Mouse (Mus musculus) left cerebral cortex, adult 18-20 months (tissue): Measurements from ENCODE around the gene Spdye4b. TPM values are rescaled to one million over a fixed set of nuclear protein-coding genes. Genes with fewer than 3 reads are reported as not detected.

Experiments
- DNase-seq, 2 experiments: peaks; one replicate each; pipeline ENCODE4 v3.0.0; 2021 to 2022; ENCODE audit warnings: low spot score in 2 of 2, mixed read lengths in 1 of 2
- microRNA-seq, 2 experiments: library from miRNA; unstranded; fragments of <30 nt; microRNA quantifications; one replicate each; pipeline ENCODE4 v1.2.0; 2021
- total RNA-seq, 2 experiments: library from RNA; stranded (reverse); gene quantifications; 2 replicates each; pipeline ENCODE4 v1.2.3; 2021

The Spdye4b gene
- total RNA-seq, 2 experiments from 2014 or later = not detected

DNA sequence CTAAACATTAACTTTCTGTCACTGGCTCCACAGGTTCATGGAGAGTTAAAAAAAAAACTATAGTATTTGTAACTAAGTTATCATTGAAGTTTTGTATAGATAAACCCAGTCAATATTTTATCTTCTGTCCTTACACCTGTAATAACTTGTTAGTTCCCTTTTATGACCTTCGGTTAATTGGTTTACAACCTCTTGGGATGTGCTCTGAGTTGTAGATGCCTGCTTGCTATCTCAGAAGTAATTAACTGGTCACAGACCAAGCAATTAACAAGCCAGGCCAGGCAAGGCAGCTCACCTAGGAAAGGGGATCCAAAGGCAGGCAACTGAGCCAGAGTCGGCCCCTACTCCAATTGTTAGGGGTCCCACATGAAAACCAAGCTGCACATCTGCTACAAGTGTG is 33.0 kb downstream of the Spdye4b start:
- DNase-seq = no peak

DNA sequence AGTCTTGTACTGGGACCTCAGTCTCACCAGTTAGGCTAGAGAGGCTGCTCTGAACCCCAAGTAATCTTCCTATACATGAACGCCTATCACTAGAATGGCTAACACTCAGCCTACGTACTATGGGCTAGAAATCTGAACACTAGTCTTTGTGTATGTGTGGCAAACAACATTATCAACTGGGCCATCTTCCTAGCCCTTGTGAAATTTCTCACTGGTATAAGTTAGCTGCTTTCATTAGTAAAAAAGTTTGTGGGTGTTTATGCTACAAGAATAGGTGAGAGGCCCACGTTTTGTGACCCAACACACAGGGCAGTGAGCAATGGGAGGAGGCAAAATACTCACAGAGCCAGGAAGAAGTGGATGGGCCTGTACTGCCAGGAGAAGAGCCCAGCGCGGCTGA is 40.2 kb downstream of the Spdye4b start:
- DNase-seq = no peak

DNA sequence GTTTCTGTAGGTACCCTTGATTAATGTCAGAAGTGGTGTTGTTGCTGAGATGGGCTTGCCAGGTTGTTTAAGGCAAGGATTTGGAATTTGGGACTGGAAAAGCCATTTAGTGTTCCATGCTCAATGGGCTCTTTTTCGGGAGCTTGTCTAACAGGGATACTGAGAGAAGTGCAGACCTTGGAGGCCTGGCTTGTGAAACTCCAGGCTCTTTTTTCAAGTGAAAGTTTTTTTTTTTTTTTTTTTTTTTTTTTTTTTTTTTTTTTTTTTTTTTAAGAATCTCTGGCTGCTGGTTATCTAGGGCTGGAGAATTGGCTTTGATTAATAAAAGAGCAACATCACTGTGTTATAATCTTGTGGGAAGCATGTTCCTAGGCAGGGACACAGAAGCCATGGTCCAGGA is 41.5 kb downstream of the Spdye4b start:
- DNase-seq = no peak

DNA sequence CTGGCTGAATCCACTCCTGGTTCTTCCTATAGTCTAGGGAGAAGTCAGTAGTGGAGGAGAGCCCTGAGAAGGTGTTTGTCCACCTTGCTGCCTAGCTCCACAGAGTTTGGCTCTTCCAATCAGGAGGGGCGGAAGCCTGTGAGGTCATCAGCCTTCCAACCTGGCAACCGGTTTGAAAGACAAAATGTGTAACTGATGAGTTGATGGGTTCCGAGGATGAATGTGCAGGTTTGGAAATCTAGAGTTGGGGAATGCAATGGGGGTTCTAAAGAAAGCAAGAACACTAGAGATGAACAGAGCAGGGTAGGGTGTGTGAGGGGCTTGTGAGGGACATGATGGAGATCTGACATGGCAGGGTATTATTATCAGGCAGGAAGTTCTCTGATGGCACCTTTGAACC is 46.0 kb downstream of the Spdye4b start, which contains the start of gene Spdye4a:
Gene Spdye4a (minus strand): TSS at position 101 of the 400 bp plus-strand sequence.
- DNase-seq = no peak

DNA sequence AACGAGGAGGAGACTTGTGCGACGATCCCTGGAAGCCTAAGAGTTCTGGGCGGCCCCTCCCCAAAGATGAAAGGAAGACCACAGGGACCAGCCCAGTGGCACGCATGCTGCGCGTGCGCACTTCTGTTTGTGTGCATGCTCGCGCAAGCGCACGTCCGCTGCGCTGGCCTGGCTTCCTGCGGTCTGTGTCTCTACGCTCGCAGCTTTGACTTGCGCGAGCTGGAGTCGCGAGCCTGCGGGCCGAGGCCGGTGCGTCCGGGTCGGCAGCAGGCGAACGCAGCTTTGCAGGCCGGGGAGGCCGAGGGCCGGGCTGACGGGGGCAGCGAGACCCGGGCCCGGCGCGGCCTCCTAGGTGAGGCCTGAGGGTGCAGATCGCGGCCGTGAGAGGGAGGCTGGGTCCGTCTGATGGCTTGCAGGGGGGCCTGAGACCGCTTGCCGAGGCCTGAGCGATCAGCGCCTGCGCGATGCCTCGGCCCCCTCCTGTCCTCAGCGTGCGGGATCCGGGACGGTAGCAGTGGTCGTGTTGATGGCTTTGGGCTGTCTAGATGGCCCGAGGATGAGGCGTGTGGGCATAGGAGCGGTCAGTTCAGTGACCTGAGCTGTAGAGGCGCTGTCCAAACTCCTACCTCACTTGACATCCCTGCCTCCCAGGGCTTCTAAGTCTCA is 54.3 kb downstream of the Spdye4b start, which contains the start of gene Zfp12:
Gene Zfp12 (plus strand): TSS at position 136 of the 666 bp plus-strand sequence.
- DNase-seq = peak; percentile 91 to 98

DNA sequence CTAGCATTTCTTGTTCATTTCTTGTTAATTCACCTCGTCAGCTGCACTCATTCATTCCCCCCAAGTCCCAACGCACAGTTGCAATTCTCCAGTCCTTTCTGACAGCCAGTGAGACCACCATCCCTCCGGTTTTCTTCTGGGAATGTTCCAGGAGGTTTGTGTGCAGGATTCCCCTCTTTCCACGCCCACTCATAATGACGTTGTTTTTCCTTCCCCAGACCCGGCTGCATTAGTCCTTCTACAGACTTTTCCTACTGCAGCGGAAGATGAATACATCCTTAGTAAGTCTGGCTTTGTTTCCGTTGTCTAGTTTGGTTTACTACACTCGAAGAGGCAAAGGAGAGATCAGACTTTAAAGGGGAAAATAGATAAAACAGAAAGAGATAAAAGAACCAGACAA is 55.2 kb downstream of the Spdye4b start:
- DNase-seq = no peak

DNA sequence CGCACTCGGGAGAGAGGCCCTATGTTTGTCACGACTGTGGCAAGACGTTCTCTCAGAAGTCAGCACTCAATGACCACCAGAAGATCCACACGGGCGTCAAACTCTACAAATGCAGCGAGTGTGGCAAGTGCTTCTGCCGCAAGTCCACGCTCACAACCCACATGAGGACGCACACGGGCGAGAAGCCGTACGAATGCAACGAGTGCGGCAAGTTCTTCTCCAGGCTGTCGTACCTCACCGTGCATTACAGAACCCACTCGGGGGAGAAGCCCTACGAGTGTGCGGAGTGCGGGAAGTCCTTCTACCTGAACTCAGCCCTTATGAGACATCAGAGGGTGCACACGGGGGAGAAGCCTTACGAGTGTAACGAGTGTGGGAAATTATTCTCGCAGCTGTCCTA is 64.1 kb downstream of the Spdye4b start:
- DNase-seq = no peak

DNA sequence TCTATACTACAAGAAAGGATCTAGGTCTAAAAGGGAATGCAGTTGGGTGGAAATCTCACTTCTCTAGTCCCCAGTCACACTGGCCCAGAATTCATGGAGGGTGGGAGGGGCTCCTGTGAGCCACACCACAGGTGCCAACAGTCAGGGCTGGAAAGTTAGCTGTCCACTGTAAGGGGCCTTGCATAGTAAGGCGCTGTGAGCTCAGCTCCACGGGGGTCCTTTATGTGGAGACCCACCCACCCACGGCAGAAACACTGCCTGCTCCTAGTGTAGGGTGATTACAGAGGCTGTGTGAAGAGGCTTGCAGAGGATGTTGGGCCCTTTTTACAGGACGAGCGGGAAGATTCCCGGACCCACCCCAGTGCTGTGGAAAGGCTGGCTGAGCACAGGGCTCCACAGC is 71.2 kb downstream of the Spdye4b start:
- no peak for DNase-seq

DNA sequence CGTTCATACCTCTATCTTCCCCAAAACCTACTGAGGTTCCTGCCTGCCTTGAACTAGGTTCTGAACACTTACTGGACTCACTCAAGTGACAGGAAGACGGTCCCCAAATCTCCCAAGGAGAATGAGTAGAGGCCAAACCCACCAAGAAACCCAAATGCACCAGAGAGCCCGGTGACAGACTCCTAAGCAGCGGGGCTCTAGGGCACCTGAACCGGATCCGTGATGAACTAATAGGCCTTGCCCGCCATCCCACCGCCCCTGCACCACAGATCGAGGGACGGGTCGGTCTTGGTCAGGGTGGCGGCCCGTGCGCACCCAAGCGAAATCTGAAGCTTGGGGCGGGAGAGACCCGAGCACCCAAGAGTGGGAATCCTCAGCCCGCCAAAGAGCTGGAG is 72.0 kb downstream of the Spdye4b start:
- DNase-seq = no peak

DNA sequence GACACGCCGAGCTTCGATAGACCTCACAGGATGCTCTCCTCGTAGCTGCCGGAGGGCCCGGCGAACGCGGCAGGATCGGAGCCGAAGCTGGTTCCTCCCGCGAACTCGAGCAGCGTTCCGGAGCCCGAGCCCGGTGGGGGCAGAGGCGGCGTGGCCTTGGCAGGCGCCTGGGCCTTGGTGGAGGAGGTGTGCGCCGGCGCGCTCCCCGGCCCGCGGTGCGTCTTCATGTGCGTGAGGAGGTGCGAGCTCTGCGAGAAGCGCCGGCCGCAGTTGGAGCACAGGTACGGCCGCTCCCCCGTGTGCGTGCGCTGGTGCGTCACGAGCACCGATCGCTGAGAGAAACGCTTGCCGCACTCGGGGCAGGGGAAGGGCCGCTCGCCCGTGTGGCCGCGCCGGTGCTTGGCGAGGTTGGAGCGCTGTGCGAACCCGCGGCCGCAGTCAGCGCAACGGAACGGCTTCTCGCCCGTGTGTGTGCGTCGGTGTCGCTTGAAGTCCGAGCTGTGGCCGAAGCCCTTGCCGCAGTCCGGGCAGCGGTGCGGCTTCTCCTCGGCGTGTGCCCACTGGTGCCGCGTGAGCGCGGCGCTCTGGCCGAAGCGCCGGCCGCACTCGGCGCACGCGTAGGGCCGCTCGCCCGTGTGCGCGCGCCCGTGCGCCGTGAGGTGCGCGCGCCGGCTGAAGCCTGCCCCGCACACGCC is 72.5 kb downstream of the Spdye4b start:
- DNase-seq = no peak

DNA sequence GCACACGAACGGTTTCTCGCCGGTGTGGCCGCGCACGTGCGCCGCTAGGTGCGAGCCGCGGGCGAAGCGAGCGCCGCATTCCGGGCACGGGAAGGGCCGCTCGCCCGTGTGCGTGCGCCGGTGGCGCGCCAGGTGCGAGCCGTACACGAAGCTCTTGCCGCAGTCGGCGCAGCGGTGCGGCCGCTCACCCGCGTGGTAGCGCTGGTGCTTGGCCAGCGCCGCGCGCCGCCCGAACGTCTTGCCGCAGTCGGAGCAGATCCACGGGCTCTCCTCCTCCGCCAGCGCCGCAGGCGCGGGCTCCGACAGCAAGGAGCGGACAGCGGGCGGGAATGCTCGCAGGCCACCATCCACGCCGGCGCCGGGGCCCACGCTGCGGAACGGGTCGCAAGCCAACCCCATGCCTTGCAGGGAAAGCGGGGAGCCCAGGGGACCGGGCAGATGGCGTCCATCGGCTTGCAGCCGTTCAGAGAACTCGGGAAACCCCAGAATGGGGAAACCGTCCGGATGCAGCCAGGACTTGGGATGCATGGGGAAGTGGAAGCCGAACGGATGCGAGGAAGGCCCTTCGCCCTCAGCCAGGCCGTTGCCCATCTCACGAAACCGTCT is 73.2 kb downstream of the Spdye4b start:
- peak; percentile 36 to 61 for DNase-seq

Small RNA genes within 50 kb of the gene (microRNA-seq; reads per million reads assigned to microRNA genes)
- gene Gm44405 = 0 reads per million in 2 experiments

Other genes with a start within 250 kb of the Spdye4b start
- gene Fscn1, start 220.7 kb upstream of the Spdye4b start, total RNA-seq = 100 to 1,000 TPM; 280 to 311 TPM
- 10 to 100 TPM; 45.1 to 45.2 TPM for gene Rnf216, start 68.0 kb upstream of the Spdye4b start, total RNA-seq
- gene Olfr718-ps1, start 33.4 kb upstream of the Spdye4b start, total RNA-seq = under 1 TPM; 0.07 to 0.23 TPM
- 10 to 100 TPM; 11.8 to 13.6 TPM for gene Rbak, start 242 bp upstream of the Spdye4b start, total RNA-seq
- not detected for gene Spdye4a, start 45.9 kb downstream of the Spdye4b start, total RNA-seq
- gene Zfp12, start 54.1 kb downstream of the Spdye4b start, total RNA-seq = 10 to 100 TPM; 32.1 to 34.7 TPM
- gene Zfp316, start 89.0 kb downstream of the Spdye4b start, total RNA-seq = 10 to 100 TPM; 22.3 to 25.3 TPM
- 1 to 10 TPM; 4.1 to 4.4 TPM for gene Zfp853, start 112.6 kb downstream of the Spdye4b start, total RNA-seq
- 10 to 100 TPM; 25.4 to 27.7 TPM for gene E130309D02Rik, start 134.3 kb downstream of the Spdye4b start, total RNA-seq
- gene Zdhhc4, start 148.2 kb downstream of the Spdye4b start, total RNA-seq = 10 to 100 TPM; 37.1 to 41.7 TPM
- gene Grid2ip, start 176.3 kb downstream of the Spdye4b start, total RNA-seq = 1 to 10 TPM; 3.9 to 4.0 TPM
- gene Kdelr2, start 222.8 kb downstream of the Spdye4b start, total RNA-seq = 10 to 100 TPM; 37.4 to 39.9 TPM